Mouse (Mus musculus) T-helper 17 cell (primary cell): Measurements from ENCODE around the gene Atp2a1.

Experiments
- in situ Hi-C, 2 experiments: fragments of 300-600 bp; cut with MboI, MseI; formaldehyde crosslinking; loops; 1 replicate in 1 of 2; 2 replicates in 1 of 2; pipeline ENCODE4 v1.15.1; 2025; ENCODE audit warnings: high pct_unique_total_duplicates in 2 of 2

Gene Atp2a1

GRCm38 (mm10) chr7:126473470-126474086 lies 10.7 kb upstream of the Atp2a1 start:
- in situ Hi-C loops = loop anchor here in 1 of 2 experiments (10.0 kb wide), 1 partner anchor 721 kb away; the partner anchor contains the start of gene Cd2bp2

- in situ Hi-C loops = loop anchor here in 1 of 2 experiments (10.0 kb wide), 1 partner anchor 722 kb away; the partner anchor contains the start of gene Cd2bp2
Measured at GRCm38 (mm10) chr7:126472713-126473112, 9.8 kb upstream of the Atp2a1 start.

- in situ Hi-C loops = loop anchor here in 1 of 2 experiments (10.0 kb wide), 1 partner anchor 722 kb away; the partner anchor contains the start of gene Cd2bp2
Measured at GRCm38 (mm10) chr7:126472306-126472705, 9.4 kb upstream of the Atp2a1 start.

GRCm38 (mm10) chr7:126471853-126472252 lies 8.9 kb upstream of the Atp2a1 start:
- in situ Hi-C loops = loop anchor here in 1 of 2 experiments (10.0 kb wide), 1 partner anchor 723 kb away; the partner anchor contains the start of gene Cd2bp2

GRCm38 (mm10) chr7:126471361-126471760 lies 8.5 kb upstream of the Atp2a1 start:
- in situ Hi-C loops = loop anchor here in 1 of 2 experiments (10.0 kb wide), 1 partner anchor 723 kb away; the partner anchor contains the start of gene Cd2bp2

GRCm38 (mm10) chr7:126470077-126470476 lies 7.2 kb upstream of the Atp2a1 start:
- in situ Hi-C loops = loop anchor here in 1 of 2 experiments (10.0 kb wide), 1 partner anchor 725 kb away; the partner anchor contains the start of gene Cd2bp2

GRCm38 (mm10) chr7:126467834-126468627 lies 5.1 kb upstream of the Atp2a1 start:
- in situ Hi-C loops = no loop called here

- in situ Hi-C loops = no loop called here
Measured at GRCm38 (mm10) chr7:126467271-126467670, 4.4 kb upstream of the Atp2a1 start.

- in situ Hi-C loops = no loop called here
Measured at GRCm38 (mm10) chr7:126466707-126467106, 3.8 kb upstream of the Atp2a1 start.

- in situ Hi-C loops = no loop called here
Measured at GRCm38 (mm10) chr7:126466116-126466515, 3.2 kb upstream of the Atp2a1 start.

GRCm38 (mm10) chr7:126465246-126466030 lies 2.5 kb upstream of the Atp2a1 start:
- in situ Hi-C loops = no loop called here

GRCm38 (mm10) chr7:126464836-126465235 lies 1.9 kb upstream of the Atp2a1 start:
- in situ Hi-C loops = no loop called here

GRCm38 (mm10) chr7:126464121-126464520 lies 1.2 kb upstream of the Atp2a1 start:
- in situ Hi-C loops = no loop called here

GRCm38 (mm10) chr7:126463547-126463946 lies 639 bp upstream of the Atp2a1 start:
- in situ Hi-C loops = no loop called here

- in situ Hi-C loops = no loop called here
Measured at GRCm38 (mm10) chr7:126461626-126462025, 1.3 kb downstream of the Atp2a1 start.

GRCm38 (mm10) chr7:126460623-126461399 lies 2.1 kb downstream of the Atp2a1 start:
- in situ Hi-C loops = no loop called here

GRCm38 (mm10) chr7:126458844-126459618 lies 3.9 kb downstream of the Atp2a1 start:
- in situ Hi-C loops = no loop called here

- in situ Hi-C loops = no loop called here
Measured at GRCm38 (mm10) chr7:126458225-126458624, 4.7 kb downstream of the Atp2a1 start.

GRCm38 (mm10) chr7:126456382-126457266 lies 6.3 kb downstream of the Atp2a1 start:
- in situ Hi-C loops = no loop called here
